Mouse (Mus musculus) CH12F3 (cell line): ENCODE results near the gene Diaph3.
"Not testable (repeated sequence)": the region's sequence is repeated elsewhere in the genome, so short reads cannot be mapped to it uniquely, and the experiment has no call there.

Experiments
- in situ Hi-C: fragments of 300-500 bp; cut with MboI; formaldehyde crosslinking; loops from 2 replicates; pipeline ENCODE4 v1.14.3; 2020; ENCODE audit warnings: low sequenced_read_pairs

Gene Diaph3

GRCm38 (mm10) chr14:87084906-87085305 is 56.1 kb downstream of the Diaph3 start:
- in situ Hi-C loops = not testable (repeated sequence)

- in situ Hi-C loops = no loop called here
Observed at GRCm38 (mm10) chr14:87083911-87084310, 57.1 kb downstream of the Diaph3 start.

- in situ Hi-C loops = no loop called here
Observed at GRCm38 (mm10) chr14:87079725-87080124, 61.3 kb downstream of the Diaph3 start.

- in situ Hi-C loops = no loop called here
Observed at GRCm38 (mm10) chr14:87075021-87075531, 66.0 kb downstream of the Diaph3 start.

- in situ Hi-C loops = no loop called here
Observed at GRCm38 (mm10) chr14:87064281-87064680, 76.8 kb downstream of the Diaph3 start.

GRCm38 (mm10) chr14:87056169-87056568 is 84.9 kb downstream of the Diaph3 start:
- in situ Hi-C loops = no loop called here

- in situ Hi-C loops = no loop called here
Observed at GRCm38 (mm10) chr14:87051187-87051586, 89.8 kb downstream of the Diaph3 start.

GRCm38 (mm10) chr14:87044401-87044806 is 96.6 kb downstream of the Diaph3 start:
- in situ Hi-C loops = no loop called here

- in situ Hi-C loops = no loop called here
Observed at GRCm38 (mm10) chr14:87020240-87020639, 120.8 kb downstream of the Diaph3 start.

GRCm38 (mm10) chr14:87019687-87020086 is 121.3 kb downstream of the Diaph3 start:
- in situ Hi-C loops = no loop called here

GRCm38 (mm10) chr14:86997318-86997717 is 143.7 kb downstream of the Diaph3 start:
- in situ Hi-C loops = no loop called here

GRCm38 (mm10) chr14:86951169-86951568 is 189.9 kb downstream of the Diaph3 start:
- in situ Hi-C loops = no loop called here

GRCm38 (mm10) chr14:86937953-86938352 is 203.1 kb downstream of the Diaph3 start:
- in situ Hi-C loops = no loop called here

GRCm38 (mm10) chr14:86936424-86936823 is 204.6 kb downstream of the Diaph3 start:
- in situ Hi-C loops = no loop called here

GRCm38 (mm10) chr14:86930763-86931162 is 210.3 kb downstream of the Diaph3 start:
- in situ Hi-C loops = no loop called here

GRCm38 (mm10) chr14:86926827-86927226 is 214.2 kb downstream of the Diaph3 start:
- in situ Hi-C loops = no loop called here

GRCm38 (mm10) chr14:86898898-86899297 is 242.1 kb downstream of the Diaph3 start:
- in situ Hi-C loops = no loop called here

GRCm38 (mm10) chr14:86889070-86889804 is 251.8 kb downstream of the Diaph3 start:
- in situ Hi-C loops = no loop called here

- in situ Hi-C loops = no loop called here
Observed at GRCm38 (mm10) chr14:86885417-86886098, 255.5 kb downstream of the Diaph3 start.

- in situ Hi-C loops = no loop called here
Observed at GRCm38 (mm10) chr14:86869536-86869935, 271.5 kb downstream of the Diaph3 start.

GRCm38 (mm10) chr14:86867143-86867542 is 273.9 kb downstream of the Diaph3 start:
- in situ Hi-C loops = no loop called here

- in situ Hi-C loops = no loop called here
Observed at GRCm38 (mm10) chr14:86864053-86864452, 277.0 kb downstream of the Diaph3 start.
